Mouse (Mus musculus): Measurements from ENCODE around the gene Slc22a21.

DNA sequence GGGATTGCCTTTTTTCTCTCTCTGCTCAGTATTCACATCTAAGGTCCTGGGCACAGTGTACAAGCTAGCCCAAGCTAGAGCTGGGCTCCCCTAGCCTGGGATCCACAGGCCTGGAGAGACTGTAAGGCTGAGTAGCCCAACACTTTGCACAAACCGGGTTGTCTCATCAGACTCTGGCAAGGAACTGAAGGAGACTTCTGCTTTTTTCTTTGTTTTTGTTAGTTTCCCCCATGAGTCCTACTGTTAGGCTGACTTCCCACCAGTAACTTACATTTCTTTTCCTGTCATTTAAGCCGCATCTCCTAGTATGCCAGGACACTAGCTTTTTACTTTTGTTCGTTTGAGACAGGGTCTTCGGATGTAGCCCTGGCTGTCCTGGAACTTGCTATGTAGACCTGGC is 48.9 kb upstream of the Slc22a21 start:
- TF ChIP-seq CTCF (IDR thresholded peaks at IDR 0.05; ENCODE audit: borderline replicate concordance, insufficient read depth, low read length) = no peak
- no peak for TF ChIP-seq POLR2A (IDR thresholded peaks at IDR 0.05; ENCODE audit: low read depth, low read length)
